Mouse (Mus musculus) adrenal gland, postnatal 14 days (tissue): ENCODE measurements at regions not wholly inside any gene's neighbourhood (a gene's known extent, or its start where the extent isn't known, plus 50 kb on each side); places are given as distances from the start of the nearest gene placed in this dataset.

Experiments
- DNase-seq: peaks from one replicate; pipeline ENCODE4 v3.0.0; 2021; ENCODE audit warnings: mixed read lengths

- DNase-seq, result no peak
Observed at GRCm38 (mm10) chr1:104226493-104226892, 541.8 kb upstream of the Cdh20 start.

DNA sequence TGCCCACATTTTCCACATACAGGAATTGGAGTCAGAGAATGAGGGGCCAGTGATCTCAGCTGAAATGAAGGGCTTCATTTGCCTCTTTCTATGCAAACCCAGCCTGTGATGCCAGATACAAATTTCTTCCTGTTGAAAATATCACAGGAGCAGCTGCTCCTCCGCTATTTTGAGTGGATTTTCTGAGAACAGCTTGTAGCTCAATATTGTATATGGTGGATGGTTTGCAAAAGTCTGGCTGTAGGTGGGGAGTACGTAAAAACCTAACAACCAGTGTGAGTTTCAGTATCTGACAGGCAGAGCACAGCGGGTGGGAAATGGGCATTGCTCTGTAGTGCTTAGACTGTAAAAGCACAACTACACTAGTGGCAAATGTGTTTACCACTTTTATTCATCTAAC is 541.4 kb upstream of the Cdh20 start:
- DNase-seq, result no peak

GRCm38 (mm10) chr1:104241605-104242004 is 526.7 kb upstream of the Cdh20 start:
- DNase-seq, result no peak

DNA sequence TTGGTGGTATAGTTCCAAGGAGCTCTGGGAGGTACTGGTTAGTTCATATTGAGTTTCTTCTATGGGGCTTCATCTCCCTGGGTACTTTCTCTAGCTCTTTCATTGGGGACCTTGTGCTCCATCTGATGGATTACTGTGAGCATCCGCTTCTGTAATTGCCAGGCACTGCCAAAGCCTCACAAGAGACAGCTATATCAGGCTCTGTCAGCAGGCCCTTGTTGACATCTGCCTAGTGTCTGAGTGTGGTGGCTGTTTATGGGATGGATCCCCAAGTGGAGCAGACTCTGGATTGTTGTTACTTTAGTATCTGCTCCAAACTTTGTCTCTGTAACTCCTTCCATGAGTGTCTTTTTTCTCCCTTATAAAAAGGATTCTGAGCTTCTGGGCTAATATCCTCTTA is 502.6 kb upstream of the Cdh20 start:
- DNase-seq, result no peak

DNA sequence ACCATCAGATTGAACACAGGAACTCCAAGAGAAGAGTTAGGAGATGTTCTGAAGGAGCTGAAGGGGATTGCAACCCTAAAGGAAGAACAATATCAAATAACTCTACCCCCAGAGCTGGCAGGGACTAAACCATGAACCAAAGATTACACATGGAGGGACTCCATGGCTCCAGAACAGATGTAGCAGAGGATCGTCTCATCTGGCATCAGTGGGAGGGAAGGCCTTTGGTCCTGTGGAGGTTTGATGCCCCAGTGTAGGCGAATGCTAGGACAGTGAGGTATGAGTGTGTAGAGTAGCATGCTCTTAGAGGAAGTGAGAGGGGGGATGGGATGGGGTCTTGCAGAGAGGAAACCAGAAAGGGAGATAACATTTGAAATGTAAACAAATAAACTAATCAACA is 460.4 kb upstream of the Cdh20 start:
- no peak for DNase-seq

GRCm38 (mm10) chr1:104311617-104312016 is 456.7 kb upstream of the Cdh20 start:
- DNase-seq, result no peak

DNA sequence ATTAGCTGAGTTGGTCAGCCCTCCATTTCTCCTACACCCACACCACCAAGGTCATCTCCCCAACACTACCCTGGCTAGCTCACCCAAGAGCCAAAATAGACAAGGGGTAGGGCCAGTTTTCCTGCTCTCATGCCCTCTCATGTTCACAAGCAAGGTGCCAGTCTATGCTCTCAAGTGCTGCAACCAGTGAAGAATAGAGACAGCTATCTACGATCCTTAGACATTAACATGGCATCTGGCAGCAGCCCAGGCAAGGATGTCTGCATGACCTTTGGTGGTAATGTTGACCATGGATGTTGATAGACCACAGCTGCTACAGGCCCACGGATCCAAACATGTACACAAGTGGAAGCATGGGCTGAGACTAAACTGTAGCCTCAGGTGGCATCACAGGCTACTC is 453.3 kb upstream of the Cdh20 start:
- DNase-seq, result no peak

DNA sequence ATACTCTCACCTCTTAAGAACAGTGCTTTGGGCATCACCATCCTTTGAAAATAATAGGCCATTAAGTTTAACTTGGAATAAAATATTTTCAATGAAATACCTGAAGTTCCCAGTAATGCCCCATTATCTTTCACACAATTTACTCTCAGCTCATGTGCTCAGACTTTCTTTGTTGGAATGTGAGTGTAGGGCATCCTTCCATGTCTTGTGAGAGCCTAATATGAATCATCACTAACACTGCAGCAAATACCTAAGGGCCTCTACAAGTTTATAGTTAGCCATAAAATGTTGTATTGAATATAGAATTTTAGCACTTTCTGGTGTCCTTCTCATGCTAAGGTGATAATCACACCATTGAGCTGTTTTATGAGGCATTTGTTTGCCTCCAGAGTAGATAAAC is 450.3 kb upstream of the Cdh20 start:
- no peak for DNase-seq

GRCm38 (mm10) chr1:104332666-104333370 is 435.5 kb upstream of the Cdh20 start:
- DNase-seq, result no peak

GRCm38 (mm10) chr1:104333577-104333976 is 434.8 kb upstream of the Cdh20 start:
- peak; percentile 6 for DNase-seq
